Mouse (Mus musculus) embryonic facial prominence, embryonic 13.5 days (tissue): ENCODE data around the gene Cpox. TPM values are rescaled to one million over a fixed set of nuclear protein-coding genes. Genes with fewer than 3 reads are reported as not detected.
"Not testable (repeated sequence)": the region's sequence is repeated elsewhere in the genome, so short reads cannot be mapped to it uniquely, and the experiment has no call there.

Experiments used
- ATAC-seq: fragments of 200-750 bp; cut with Nextera tagmentation; 2 replicates; pipeline ENCODE4 v1.8.0; 2017; ENCODE audit warnings: low read depth; ENCODE audit not compliant: insufficient number of reproducible peaks, insufficient read depth, low FRiP score, low TSS enrichment
- H3K27ac ChIP-seq: fragments of 300-500 bp; sonication (generic); 2 replicates; pipeline ENCODE4 v1.5.1; 2015; ENCODE audit warnings: moderate library complexity, mild to moderate bottlenecking, inconsistent platforms
- H3K27me3 ChIP-seq: fragments of 300-500 bp; sonication (generic); 2 replicates; pipeline ENCODE4 v1.6.1; 2015; ENCODE audit warnings: mild to moderate bottlenecking, inconsistent platforms
- H3K36me3 ChIP-seq: fragments of 300-500 bp; sonication (generic); 2 replicates; pipeline ENCODE4 v1.6.1; 2015; ENCODE audit warnings: mild to moderate bottlenecking, inconsistent platforms
- H3K4me1 ChIP-seq: fragments of 300-500 bp; sonication (generic); 2 replicates; pipeline ENCODE4 v1.6.1; 2015; ENCODE audit warnings: inconsistent platforms
- H3K4me2 ChIP-seq: fragments of 300-500 bp; sonication (generic); 2 replicates; pipeline ENCODE4 v1.6.1; 2015; ENCODE audit warnings: moderate library complexity, mild to moderate bottlenecking, inconsistent platforms
- H3K4me3 ChIP-seq: fragments of 300-500 bp; sonication (generic); 2 replicates; pipeline ENCODE4 v1.5.1; 2015; ENCODE audit warnings: mild to moderate bottlenecking, inconsistent platforms
- H3K9ac ChIP-seq: fragments of 300-500 bp; sonication (generic); 2 replicates; pipeline ENCODE4 v1.6.1; 2015; ENCODE audit warnings: mild to moderate bottlenecking, inconsistent platforms
- H3K9me3 ChIP-seq: fragments of 300-500 bp; sonication (generic); 2 replicates; pipeline ENCODE4 v1.6.1; 2016; ENCODE audit warnings: inconsistent platforms
- WGBS: fragments of 180-500 bp; shearing (Covaris S2); methylation state at CpG from one replicate; pipeline ENCODE4 v1.1.7; 2015; ENCODE audit warnings: mixed read lengths; 5-methylcytosine and 5-hydroxymethylcytosine counted together
- polyA plus RNA-seq: library from polyadenylated mRNA; unstranded; fragments of >200 nt; fragmentation: Nextera tagmentation; extraction: Ambion mirVana; gene quantifications from 2 replicates; pipeline ENCODE4 v1.2.1, GENCODE M21; 2015

Gene Cpox
- polyA plus RNA-seq, 1 experiment from 2014 or later, result 21.0 TPM

DNA sequence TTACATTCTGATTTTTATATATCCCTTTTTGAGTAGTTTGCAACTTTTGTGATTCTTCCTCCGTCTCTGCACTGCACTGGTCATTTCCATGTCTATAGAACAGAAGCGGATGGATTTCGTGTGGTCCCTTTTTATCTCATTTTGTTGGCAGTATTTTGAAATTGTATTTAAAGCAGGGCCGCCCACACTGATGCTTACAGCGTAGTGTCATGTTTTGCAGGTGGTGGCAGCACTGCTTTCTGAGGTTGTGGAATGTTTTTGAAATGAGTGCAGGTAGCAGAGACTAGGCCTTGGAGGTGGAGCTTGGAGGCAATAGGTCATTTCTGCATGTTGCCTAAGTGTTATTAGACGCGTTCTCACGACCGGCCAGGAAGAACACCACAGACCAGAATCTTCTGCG, 20.1 kb upstream of the Cpox start:
- no peak overlapping the region for H3K4me2 ChIP-seq
- ATAC-seq, result no peak
- no peaks in the 10 kb centered on the region for H3K36me3 ChIP-seq
- no peaks in the 10 kb centered on the region for H3K4me1 ChIP-seq
- H3K27me3 ChIP-seq, result no peaks in the 10 kb centered on the region
- no peak overlapping the region for H3K9ac ChIP-seq
- no peaks in the 10 kb centered on the region for H3K9me3 ChIP-seq
- 93% methylated on average over 10 of the region's 10 CpGs for WGBS
- H3K27ac ChIP-seq, result no peak overlapping the region
- H3K4me3 ChIP-seq, result no peak overlapping the region

DNA sequence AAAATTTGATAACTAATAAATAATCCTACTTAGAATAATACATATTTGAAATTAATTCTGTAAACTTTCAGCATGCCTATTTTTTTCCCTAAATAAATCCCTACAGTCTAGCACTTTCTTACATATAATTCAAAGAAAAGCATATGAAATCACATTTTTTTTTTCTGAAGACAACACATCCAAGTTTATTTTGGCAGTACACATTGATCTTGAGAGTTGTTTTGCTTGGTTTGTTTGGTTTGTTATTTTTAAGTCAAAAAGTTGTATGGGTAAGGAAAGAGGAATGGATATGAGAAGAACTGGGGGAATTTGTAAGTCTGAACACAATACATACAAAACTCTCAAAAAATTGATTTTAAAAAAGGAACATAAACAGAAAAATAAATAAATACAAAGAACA, 14.3 kb upstream of the Cpox start:
- Histone ChIP-seq H3K9me3 (no peaks in the 10 kb centered on the region), H3K4me1 (0 out of 2 replicates have a peak, but pooled peaks cover 5% of the 10 kb centered on the region), H3K27me3 (no peaks in the 10 kb centered on the region), H3K27ac (no peak overlapping the region), H3K4me3 (no peak overlapping the region), H3K4me2 (no peak overlapping the region), H3K36me3 (no peaks in the 10 kb centered on the region), H3K9ac (no peak overlapping the region)
- ATAC-seq, result no peak

GRCm38 (mm10) chr16:58656526-58656925, 13.6 kb upstream of the Cpox start:
- Histone ChIP-seq H3K4me3 (no peak overlapping the region), H3K27me3 (no peaks in the 10 kb centered on the region), H3K27ac (no peak overlapping the region), H3K4me1 (0 out of 2 replicates have a peak, but pooled peaks cover 5% of the 10 kb centered on the region), H3K36me3 (no peaks in the 10 kb centered on the region), H3K4me2 (no peak overlapping the region), H3K9ac (no peak overlapping the region), H3K9me3 (no peaks in the 10 kb centered on the region)
- 87% methylated on average over 4 of the region's 4 CpGs for WGBS
- no peak for ATAC-seq

- 88% methylated on average over 6 of the region's 6 CpGs for WGBS
- H3K27me3 ChIP-seq, result no peaks in the 10 kb centered on the region
- no peaks in the 10 kb centered on the region for H3K9me3 ChIP-seq
- no peak overlapping the region for H3K27ac ChIP-seq
- H3K4me1 ChIP-seq, result 0 out of 2 replicates have a peak, but pooled peaks cover 5% of the 10 kb centered on the region
- H3K4me2 ChIP-seq, result no peak overlapping the region
- no peak overlapping the region for H3K4me3 ChIP-seq
- no peak for ATAC-seq
- H3K9ac ChIP-seq, result no peak overlapping the region
- no peaks in the 10 kb centered on the region for H3K36me3 ChIP-seq
These were observed 11.4 kb upstream of the Cpox start for GRCm38 (mm10) chr16:58658668-58659067.

GRCm38 (mm10) chr16:58661826-58662225, 8.3 kb upstream of the Cpox start:
- ATAC-seq, result no peak
- H3K4me3 ChIP-seq, result no peak overlapping the region
- WGBS, result 75% methylated on average over 5 of the region's 5 CpGs
- H3K27ac ChIP-seq, result no peak overlapping the region
- H3K4me1 ChIP-seq, result 0 out of 2 replicates have a peak, but pooled peaks cover 5% of the 10 kb centered on the region
- H3K4me2 ChIP-seq, result no peak overlapping the region
- no peak overlapping the region for H3K9ac ChIP-seq
- no peaks in the 10 kb centered on the region for H3K36me3 ChIP-seq
- no peaks in the 10 kb centered on the region for H3K27me3 ChIP-seq
- no peaks in the 10 kb centered on the region for H3K9me3 ChIP-seq

GRCm38 (mm10) chr16:58662287-58662791, 7.8 kb upstream of the Cpox start:
- H3K9ac ChIP-seq, result no peak overlapping the region
- no peak overlapping the region for H3K27ac ChIP-seq
- H3K9me3 ChIP-seq, result no peaks in the 10 kb centered on the region
- ATAC-seq, result no peak
- H3K27me3 ChIP-seq, result no peaks in the 10 kb centered on the region
- H3K4me2 ChIP-seq, result no peak overlapping the region
- H3K4me3 ChIP-seq, result no peak overlapping the region
- no peaks in the 10 kb centered on the region for H3K36me3 ChIP-seq
- 0 out of 2 replicates have a peak, but pooled peaks cover 5% of the 10 kb centered on the region for H3K4me1 ChIP-seq

- 68% methylated on average over 5 of the region's 5 CpGs for WGBS
- Histone ChIP-seq H3K9me3 (no peaks in the 10 kb centered on the region), H3K4me1 (no peaks in the 10 kb centered on the region), H3K36me3 (no peaks in the 10 kb centered on the region), H3K4me3 (no peak overlapping the region), H3K27ac (no peak overlapping the region), H3K27me3 (no peaks in the 10 kb centered on the region), H3K4me2 (no peak overlapping the region), H3K9ac (no peak overlapping the region)
- ATAC-seq, result no peak
These were observed 7.1 kb upstream of the Cpox start for GRCm38 (mm10) chr16:58663021-58663420.

GRCm38 (mm10) chr16:58663816-58664215, 6.3 kb upstream of the Cpox start:
- Histone ChIP-seq H3K4me1 (no peaks in the 10 kb centered on the region), H3K9me3 (no peaks in the 10 kb centered on the region), H3K36me3 (no peaks in the 10 kb centered on the region), H3K27me3 (no peaks in the 10 kb centered on the region), H3K4me2 (no peak overlapping the region), H3K4me3 (no peak overlapping the region), H3K27ac (no peak overlapping the region), H3K9ac (no peak overlapping the region)
- ATAC-seq, result no peak
- WGBS, result 90% methylated on average over 2 of the region's 2 CpGs

DNA sequence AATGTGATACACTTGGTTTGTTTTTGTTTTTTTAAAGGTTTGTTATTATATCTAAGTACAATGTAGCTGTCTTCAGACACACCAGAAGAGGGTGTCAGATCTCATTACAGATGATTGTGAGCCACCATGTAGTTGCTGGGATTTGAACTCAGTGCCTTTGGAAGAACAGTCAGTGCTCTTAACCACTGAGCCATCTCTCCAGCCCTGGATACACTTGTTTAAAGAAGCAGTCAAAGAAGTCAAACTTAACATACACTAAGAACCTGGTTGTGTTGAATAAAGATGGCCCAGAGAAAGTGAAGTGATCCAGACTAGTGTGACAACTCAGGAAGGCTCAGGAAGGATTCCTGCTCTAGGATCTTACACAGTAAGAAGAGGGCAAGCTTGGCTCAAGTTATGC, 5.0 kb upstream of the Cpox start:
- not testable (repeated sequence) for H3K9me3 ChIP-seq, H3K4me1 ChIP-seq, H3K27ac ChIP-seq, H3K27me3 ChIP-seq, H3K4me3 ChIP-seq, H3K36me3 ChIP-seq, H3K9ac ChIP-seq, ATAC-seq, H3K4me2 ChIP-seq

- not testable (repeated sequence) for H3K4me3 ChIP-seq, H3K4me1 ChIP-seq, H3K9me3 ChIP-seq, H3K27me3 ChIP-seq, ATAC-seq, H3K27ac ChIP-seq, H3K36me3 ChIP-seq, H3K4me2 ChIP-seq, H3K9ac ChIP-seq
- 78% methylated on average over 3 of the region's 3 CpGs for WGBS
These were observed 3.4 kb upstream of the Cpox start for GRCm38 (mm10) chr16:58666681-58667080.

DNA sequence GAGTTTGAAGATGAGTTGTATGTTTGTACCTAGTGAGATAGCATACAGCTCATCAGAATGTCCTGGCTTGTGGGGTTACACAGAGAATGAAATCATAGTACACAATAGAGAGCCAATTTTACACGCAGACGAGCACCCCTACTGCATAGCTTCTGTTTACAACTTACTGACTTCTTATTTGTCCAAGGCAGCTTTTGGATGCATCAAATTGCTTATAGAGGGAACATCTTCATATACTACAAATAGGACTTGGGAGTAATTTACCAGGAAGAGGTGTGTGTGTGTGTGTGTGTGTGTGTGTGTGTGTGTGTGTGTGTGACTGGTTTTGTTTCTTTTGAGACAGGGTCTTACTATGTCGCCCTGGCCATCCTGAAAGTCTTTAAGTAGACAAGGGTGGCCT, 1.5 kb upstream of the Cpox start:
- H3K9me3 ChIP-seq, result no peaks in the 10 kb centered on the region
- H3K4me1 ChIP-seq, result peaks cover 13% of the 10 kb centered on the region
- no peak overlapping the region for H3K27ac ChIP-seq
- ATAC-seq, result no peak
- H3K4me3 ChIP-seq, result no peak overlapping the region
- WGBS, result 84% methylated on average over 3 of the region's 3 CpGs
- no peak overlapping the region for H3K9ac ChIP-seq
- H3K36me3 ChIP-seq, result peaks cover 6% of the 10 kb centered on the region; the same call in 1 of the 2 replicates
- no peaks in the 10 kb centered on the region for H3K27me3 ChIP-seq
- H3K4me2 ChIP-seq, result no peak overlapping the region

GRCm38 (mm10) chr16:58669264-58669663, 828 bp upstream of the Cpox start:
- H3K27me3 ChIP-seq, result no peaks in the 10 kb centered on the region
- H3K4me1 ChIP-seq, result peaks cover 13% of the 10 kb centered on the region
- 55% methylated on average over 5 of the region's 5 CpGs for WGBS
- peak overlapping the region; percentile 94; the same call in 1 of the 2 replicates for H3K4me3 ChIP-seq
- peak overlapping the region; percentile 80 for H3K4me2 ChIP-seq
- H3K27ac ChIP-seq, result no peak overlapping the region
- H3K36me3 ChIP-seq, result peaks cover 13% of the 10 kb centered on the region
- no peak for ATAC-seq
- H3K9ac ChIP-seq, result no peak overlapping the region
- no peaks in the 10 kb centered on the region for H3K9me3 ChIP-seq

DNA sequence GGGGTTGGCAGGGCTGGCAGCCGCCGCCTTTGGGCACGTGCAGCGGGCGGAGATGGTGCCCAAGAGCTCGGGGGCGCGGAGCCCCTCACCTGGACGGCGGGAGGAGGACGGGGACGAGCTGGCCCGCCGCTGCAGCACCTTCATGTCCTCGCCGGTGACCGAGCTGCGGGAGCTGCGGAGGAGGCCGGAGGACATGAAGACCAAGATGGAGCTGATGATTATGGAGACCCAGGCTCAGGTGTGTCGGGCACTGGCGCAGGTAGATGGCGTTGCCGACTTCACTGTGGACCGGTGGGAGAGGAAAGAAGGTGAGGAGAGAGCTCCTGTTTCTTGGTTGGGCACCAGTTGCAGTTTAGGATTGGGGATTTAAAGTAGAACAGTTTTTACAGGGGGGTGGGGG, 551 bp downstream of the Cpox start:
- Histone ChIP-seq H3K27ac (peak overlapping the region; percentile 81), H3K4me1 (peaks cover 13% of the 10 kb centered on the region), H3K9me3 (no peaks in the 10 kb centered on the region), H3K36me3 (peaks cover 24% of the 10 kb centered on the region), H3K4me3 (peak overlapping the region; percentile 94), H3K9ac (peak overlapping the region; percentile 86), H3K4me2 (peak overlapping the region; percentile 80), H3K27me3 (no peaks in the 10 kb centered on the region)
- no peak; the same call in none of the 2 replicates for ATAC-seq
- WGBS, result 0% methylated on average over 25 of the region's 25 CpGs
